Mouse (Mus musculus): Measurements from ENCODE around the gene Sppl3.

DNA sequence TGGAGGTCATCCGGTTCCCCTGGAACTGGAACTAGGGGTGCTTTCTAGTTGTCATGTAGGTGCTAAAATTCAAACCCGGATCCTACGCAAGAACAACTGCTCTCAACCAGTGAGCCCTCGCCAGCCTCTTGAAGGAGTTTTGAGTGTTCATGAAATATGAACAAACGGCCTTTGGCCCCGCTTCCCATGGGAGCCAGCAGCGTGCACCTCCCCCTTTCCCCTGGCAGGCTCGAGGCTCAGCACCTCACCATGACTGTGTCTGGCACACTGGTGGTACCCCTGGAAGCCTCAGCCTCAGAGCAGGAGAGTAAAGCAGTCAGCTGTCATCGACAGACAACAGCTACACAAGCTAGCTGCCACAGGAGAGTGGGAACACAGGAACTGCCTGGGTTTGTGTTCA, 89.1 kb downstream of the Sppl3 start:
- no peak for TF ChIP-seq CTCF (IDR thresholded peaks at IDR 0.05; ENCODE audit: extremely low read depth, insufficient read depth, low read length)
- no peak for TF ChIP-seq POLR2A (IDR thresholded peaks at IDR 0.05; ENCODE audit: extremely low read depth, insufficient read depth, low read length)
